Mouse (Mus musculus): ENCODE data around the gene Ang5. TPM values are rescaled to one million over a fixed set of nuclear protein-coding genes. Genes with fewer than 3 reads are reported as not detected.

Gene Ang5
- polyA plus RNA-seq, 1 experiment from 2014 or later, result not detected

Other genes with a start within 250 kb of the Ang5 start
- not detected in 2 replicates for gene Gm16506, start 229.6 kb upstream of the Ang5 start, polyA plus RNA-seq (2014; fragmentation: Nextera tagmentation; extraction: Ambion mirVana)
- gene Gm6526, start 209.2 kb upstream of the Ang5 start, polyA plus RNA-seq (2014; fragmentation: Nextera tagmentation; extraction: Ambion mirVana), result not detected in 2 replicates
- not detected in 2 replicates for gene Gm8180, start 172.3 kb upstream of the Ang5 start, polyA plus RNA-seq (2014; fragmentation: Nextera tagmentation; extraction: Ambion mirVana)
- gene Ear1, start 81.6 kb upstream of the Ang5 start, polyA plus RNA-seq (2014; fragmentation: Nextera tagmentation; extraction: Ambion mirVana), result 4.4 and 10.1 TPM in 2 replicates
- not detected in 2 replicates for gene Ear10, start 33.5 kb upstream of the Ang5 start, polyA plus RNA-seq (2014; fragmentation: Nextera tagmentation; extraction: Ambion mirVana)
- 24.1 and 25.5 TPM in 2 replicates for gene Gm8113, start 31.7 kb upstream of the Ang5 start, polyA plus RNA-seq (2014; fragmentation: Nextera tagmentation; extraction: Ambion mirVana)
- gene Ang6, start 45.2 kb downstream of the Ang5 start, polyA plus RNA-seq (2014; fragmentation: Nextera tagmentation; extraction: Ambion mirVana), result not detected in 2 replicates
- 8.9 and 10.3 TPM in 2 replicates for gene Ear2, start 145.6 kb downstream of the Ang5 start, polyA plus RNA-seq (2014; fragmentation: Nextera tagmentation; extraction: Ambion mirVana)
- gene Gm3327, start 166.8 kb downstream of the Ang5 start, polyA plus RNA-seq (2014; fragmentation: Nextera tagmentation; extraction: Ambion mirVana), result not detected in 2 replicates
- gene Gm8212, start 240.6 kb downstream of the Ang5 start, polyA plus RNA-seq (2014; fragmentation: Nextera tagmentation; extraction: Ambion mirVana), result not detected in 2 replicates